Mouse (Mus musculus) hindbrain, embryonic 16.5 days (tissue): ENCODE data around the gene Rbbp4. TPM values are rescaled to one million over a fixed set of nuclear protein-coding genes. Genes with fewer than 3 reads are reported as not detected.

Experiments
- ATAC-seq: fragments of 200-750 bp; cut with Nextera tagmentation; 2 replicates; pipeline ENCODE4 v1.8.0; 2017; ENCODE audit warnings: moderate TSS enrichment, moderate library complexity
- H3K27ac ChIP-seq: fragments of 300-500 bp; sonication (generic); 2 replicates; pipeline ENCODE4 v1.5.1; 2014; ENCODE audit warnings: low read depth, mild to moderate bottlenecking, control low read depth, low read length, moderate library complexity
- H3K27me3 ChIP-seq: fragments of 300-500 bp; sonication (generic); replicated peaks from 2 replicates; pipeline ENCODE4 v1.6.1; 2014; ENCODE audit warnings: low read length; ENCODE audit not compliant: control insufficient read depth, insufficient read depth
- H3K36me3 ChIP-seq: fragments of 300-500 bp; sonication (generic); 2 replicates; pipeline ENCODE4 v1.6.1; 2014; ENCODE audit warnings: mild to moderate bottlenecking, low read length, moderate library complexity, mixed read lengths; ENCODE audit not compliant: control insufficient read depth, insufficient read depth
- H3K4me1 ChIP-seq: fragments of 300-500 bp; sonication (generic); 2 replicates; pipeline ENCODE4 v1.6.1; 2014; ENCODE audit warnings: low read depth, low read length; ENCODE audit not compliant: control insufficient read depth, insufficient read depth
- H3K4me2 ChIP-seq: fragments of 300-500 bp; sonication (generic); 2 replicates; pipeline ENCODE4 v1.6.1; 2014; ENCODE audit warnings: mild to moderate bottlenecking, low read length, control low read depth, moderate library complexity
- H3K4me3 ChIP-seq: fragments of 300-500 bp; sonication (generic); 2 replicates; pipeline ENCODE4 v1.5.1; 2014; ENCODE audit warnings: mild to moderate bottlenecking, low read length, control low read depth, moderate library complexity
- H3K9ac ChIP-seq: fragments of 300-500 bp; sonication (generic); 2 replicates; pipeline ENCODE4 v1.6.1; 2014; ENCODE audit warnings: low read depth, mild to moderate bottlenecking, control low read depth, low read length, moderate library complexity
- H3K9me3 ChIP-seq: fragments of 300-500 bp; sonication (generic); 2 replicates; pipeline ENCODE4 v1.6.1; 2014; ENCODE audit warnings: mild to moderate bottlenecking, low read length, moderate library complexity; ENCODE audit not compliant: control insufficient read depth
- WGBS: fragments of 180-500 bp; shearing (Covaris S2); extraction: QIAGEN DNeasy Blood & Tissue Kit; methylation state at CpG from one replicate; pipeline ENCODE4 v1.1.7; 2014; 5-methylcytosine and 5-hydroxymethylcytosine counted together
- polyA plus RNA-seq: library from polyadenylated mRNA; unstranded; fragments of >200 nt; fragmentation: Nextera tagmentation; extraction: Ambion mirVana; gene quantifications from 2 replicates; pipeline ENCODE4 v1.2.1, GENCODE M21; 2015

The Rbbp4 gene
- polyA plus RNA-seq, 1 experiment from 2014 or later: 242 TPM

DNA sequence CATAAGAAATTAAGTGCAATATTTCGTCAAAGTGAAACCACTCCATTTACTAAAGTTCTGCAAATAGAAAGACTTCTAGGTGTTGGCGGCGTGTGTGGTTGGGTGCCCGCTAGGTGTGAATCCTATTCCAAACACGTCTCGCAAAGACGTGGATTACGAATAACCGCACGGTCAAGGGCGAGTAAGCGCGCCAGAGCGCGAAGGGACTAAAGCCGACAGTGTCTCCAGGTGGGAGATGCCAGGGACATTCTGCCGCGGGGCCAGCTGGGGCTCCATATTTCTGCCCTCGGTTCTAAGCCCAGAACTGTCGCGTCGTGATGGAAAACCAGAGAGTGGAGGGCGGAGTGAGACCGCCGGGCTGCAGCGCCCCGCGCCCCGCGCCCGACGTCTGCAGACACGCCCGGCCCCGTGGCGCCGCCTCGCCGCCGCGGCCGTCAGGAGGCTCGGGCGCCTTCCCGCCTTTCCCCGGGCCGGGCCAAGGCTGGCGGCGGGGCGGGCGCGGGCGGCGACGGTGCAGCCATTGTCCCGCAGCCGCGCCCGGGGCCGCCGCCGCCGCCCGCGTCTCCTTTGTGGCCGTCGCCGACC lies 41.9 kb upstream of the Rbbp4 start:
- peak; percentile 85 for ATAC-seq
- under 1% methylated on average over 60 of the region's 68 CpGs for WGBS
- peak overlapping the region; percentile 83 for H3K4me3 ChIP-seq

DNA sequence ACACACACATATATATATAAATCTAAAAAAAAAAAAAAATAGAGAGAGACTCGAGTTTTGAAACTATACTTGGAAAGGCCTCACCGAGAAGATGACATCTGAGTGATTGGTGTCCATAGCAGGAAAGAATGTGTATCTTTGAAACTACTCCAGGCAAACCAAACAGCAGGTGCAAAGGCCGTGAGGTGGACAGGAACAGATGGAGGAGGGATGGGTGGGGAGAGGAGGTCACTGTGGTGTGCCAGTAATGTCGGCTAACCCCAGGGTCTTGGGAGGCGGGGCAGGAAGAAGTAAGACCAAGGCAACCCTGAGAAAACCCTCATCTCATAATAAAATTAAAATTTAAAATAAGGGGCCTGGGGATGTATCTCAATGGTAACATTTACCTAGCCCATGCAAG lies 40.7 kb upstream of the Rbbp4 start:
- no peak overlapping the region for H3K9ac ChIP-seq
- no peak overlapping the region for H3K4me3 ChIP-seq
- H3K36me3 ChIP-seq: no peaks in the 10 kb centered on the region
- no peaks in the 10 kb centered on the region for H3K27me3 ChIP-seq
- H3K27ac ChIP-seq: no peak overlapping the region
- ATAC-seq: no peak
- H3K4me2 ChIP-seq: no peak overlapping the region
- peaks cover 12% of the 10 kb centered on the region for H3K4me1 ChIP-seq
- H3K9me3 ChIP-seq: no peaks in the 10 kb centered on the region
- WGBS: 71% methylated on average over 5 of the region's 5 CpGs

More for the DNA sequence above, 41.9 kb upstream of the Rbbp4 start:
- Histone ChIP-seq H3K4me2 (peak overlapping the region; percentile 80), H3K9ac (peak overlapping the region; percentile 92), H3K4me1 (peaks cover 12% of the 10 kb centered on the region), H3K9me3 (no peaks in the 10 kb centered on the region), H3K27ac (peak overlapping the region; percentile 92), H3K27me3 (no peaks in the 10 kb centered on the region), H3K36me3 (no peaks in the 10 kb centered on the region)

DNA sequence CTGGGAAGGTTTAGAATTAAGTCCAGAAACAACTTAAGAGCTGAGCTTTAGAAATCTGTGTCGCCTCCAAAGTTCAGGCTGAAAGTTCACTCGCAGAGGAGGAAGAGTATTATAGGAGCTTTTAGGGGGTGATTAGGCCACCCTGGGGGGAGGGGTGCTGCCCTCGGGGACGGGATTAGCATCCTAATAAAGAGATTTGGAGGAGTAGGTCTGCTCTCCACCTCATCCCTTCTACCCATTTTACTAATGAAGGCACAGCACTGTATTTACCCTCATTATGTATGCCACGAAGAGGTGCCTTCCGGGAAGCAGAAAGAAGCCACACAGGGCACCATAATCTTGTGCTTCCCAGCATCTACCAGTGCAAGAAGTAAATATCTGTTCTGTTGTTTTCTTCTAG lies 39.8 kb upstream of the Rbbp4 start:
- Histone ChIP-seq H3K36me3 (no peaks in the 10 kb centered on the region), H3K4me3 (no peak overlapping the region), H3K27me3 (no peaks in the 10 kb centered on the region), H3K4me1 (peaks cover 12% of the 10 kb centered on the region), H3K4me2 (no peak overlapping the region), H3K27ac (no peak overlapping the region), H3K9ac (no peak overlapping the region), H3K9me3 (no peaks in the 10 kb centered on the region)
- ATAC-seq: no peak
- 24% methylated on average over 6 of the region's 6 CpGs for WGBS

DNA sequence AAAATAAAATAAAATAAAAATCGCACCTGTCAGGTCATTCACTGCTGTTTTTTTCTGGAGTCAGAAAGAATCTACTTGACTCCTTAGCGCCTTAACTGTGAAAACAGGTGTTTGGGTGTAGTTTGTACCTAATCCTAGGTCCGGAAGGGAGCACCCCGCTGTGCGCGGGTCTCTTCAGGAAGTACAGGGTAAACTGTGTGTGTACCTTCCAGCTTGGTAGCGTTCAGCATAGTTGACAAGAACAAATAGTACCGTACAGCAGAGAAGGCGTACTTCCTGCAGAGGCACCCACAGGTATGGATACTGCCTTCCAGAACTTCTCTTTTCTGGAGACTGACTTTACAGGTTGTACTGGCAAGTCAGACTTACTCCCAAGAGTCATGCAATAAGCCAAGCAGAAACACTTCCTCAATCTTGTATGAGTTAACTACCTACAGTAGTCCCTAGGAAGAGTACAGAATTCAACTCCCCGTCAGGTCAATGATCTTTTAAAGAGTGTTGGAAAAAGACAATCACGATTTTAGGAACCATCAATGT lies 39.1 kb upstream of the Rbbp4 start:
- ATAC-seq: no peak
- Histone ChIP-seq H3K27me3 (no peaks in the 10 kb centered on the region), H3K27ac (no peak overlapping the region), H3K4me2 (no peak overlapping the region), H3K9me3 (no peaks in the 10 kb centered on the region), H3K4me1 (peaks cover 12% of the 10 kb centered on the region), H3K36me3 (no peaks in the 10 kb centered on the region), H3K4me3 (no peak overlapping the region), H3K9ac (no peak overlapping the region)
- WGBS: 48% methylated on average over 11 of the region's 11 CpGs

DNA sequence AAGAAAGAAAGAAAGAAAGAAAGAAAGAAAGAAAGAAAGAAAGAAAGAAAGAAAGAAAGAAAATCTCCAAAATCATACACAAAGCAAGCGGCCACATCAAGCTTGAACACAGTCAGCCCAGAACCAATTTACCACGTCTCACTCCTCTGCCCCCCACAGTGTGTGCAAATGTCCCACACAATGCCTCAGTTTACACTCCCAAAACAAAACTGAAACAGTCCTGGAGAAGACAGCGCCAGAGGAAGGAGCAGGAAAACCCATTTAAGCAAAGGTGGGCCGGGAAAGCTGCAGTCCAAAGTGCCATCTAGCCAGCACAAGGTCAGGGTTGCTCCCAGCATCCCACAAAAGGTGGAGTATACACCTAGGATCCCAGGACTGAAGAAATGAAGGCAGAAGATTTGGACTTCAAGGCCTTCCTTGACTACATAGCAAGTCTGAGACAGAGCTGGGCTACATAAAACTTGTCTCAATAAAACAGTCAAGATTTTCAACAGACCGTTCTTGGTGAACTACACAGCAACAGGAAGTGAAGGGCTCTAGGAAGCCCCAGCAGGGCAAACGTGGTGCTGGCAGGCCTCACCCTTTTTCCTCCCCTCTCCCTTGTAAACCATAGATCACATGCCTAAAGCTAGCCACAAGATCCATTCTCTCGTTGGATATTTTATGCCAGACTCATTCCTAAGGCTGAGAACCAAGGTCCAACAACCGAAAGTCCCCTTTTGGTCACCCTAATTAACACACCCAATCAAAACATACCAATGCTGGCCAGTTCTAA lies 38.2 kb upstream of the Rbbp4 start:
- no peaks in the 10 kb centered on the region for H3K27me3 ChIP-seq
- no peak overlapping the region for H3K9ac ChIP-seq
- H3K36me3 ChIP-seq: peaks cover 4% of the 10 kb centered on the region; the same call in 1 of the 2 replicates
- H3K27ac ChIP-seq: no peak overlapping the region
- H3K4me2 ChIP-seq: no peak overlapping the region
- no peaks in the 10 kb centered on the region for H3K9me3 ChIP-seq
- peaks cover 12% of the 10 kb centered on the region for H3K4me1 ChIP-seq
- ATAC-seq: no peak
- H3K4me3 ChIP-seq: no peak overlapping the region
- 43% methylated on average over 8 of the region's 8 CpGs for WGBS

DNA sequence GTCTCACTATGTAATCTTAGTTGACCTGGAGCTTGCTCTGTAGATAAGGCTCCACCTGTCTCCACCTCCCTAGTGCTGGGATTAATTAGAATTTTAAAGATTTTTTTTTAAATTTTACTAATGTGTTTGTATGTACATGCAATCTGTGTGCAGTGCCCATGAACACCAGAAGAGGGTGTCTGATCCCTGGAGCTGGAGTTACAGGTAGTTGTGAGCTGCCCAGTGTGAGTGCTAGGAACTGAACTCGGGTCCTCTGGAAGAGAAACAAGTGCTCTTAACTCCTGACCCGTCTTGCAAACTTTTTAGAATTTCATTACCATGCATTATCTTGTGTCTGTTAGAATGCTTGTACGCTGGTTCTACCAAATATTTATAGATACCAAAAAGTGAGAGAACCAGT lies 36.2 kb upstream of the Rbbp4 start:
- H3K27me3 ChIP-seq: no peaks in the 10 kb centered on the region
- H3K27ac ChIP-seq: no peak overlapping the region
- H3K36me3 ChIP-seq: peaks cover 4% of the 10 kb centered on the region; the same call in 1 of the 2 replicates
- no peak overlapping the region for H3K9ac ChIP-seq
- H3K9me3 ChIP-seq: no peaks in the 10 kb centered on the region
- 91% methylated on average over 3 of the region's 3 CpGs for WGBS
- ATAC-seq: no peak
- H3K4me3 ChIP-seq: no peak overlapping the region
- no peak overlapping the region for H3K4me2 ChIP-seq
- H3K4me1 ChIP-seq: peaks cover 5% of the 10 kb centered on the region

DNA sequence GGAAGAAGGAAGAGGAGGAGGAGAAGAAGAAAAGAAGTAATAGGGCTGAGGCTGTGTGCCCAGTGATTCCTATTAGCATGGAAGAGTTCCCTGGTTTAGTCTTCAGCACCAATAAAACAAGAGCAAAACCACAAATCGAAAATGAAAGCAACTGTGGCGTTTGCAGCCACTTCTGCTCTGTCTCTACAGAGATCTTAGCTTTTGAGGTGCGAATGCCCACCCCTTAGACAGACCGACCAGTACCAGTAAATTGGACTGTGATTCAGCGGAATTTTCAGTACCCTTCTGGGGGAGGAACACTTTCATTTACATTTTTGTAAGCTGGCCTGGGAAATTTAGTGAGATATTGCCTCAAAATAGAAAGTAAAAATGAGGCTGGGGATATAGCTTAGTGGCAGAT lies 30.1 kb upstream of the Rbbp4 start:
- peaks cover 7% of the 10 kb centered on the region; the same call in 1 of the 2 replicates for H3K36me3 ChIP-seq
- H3K4me2 ChIP-seq: no peak overlapping the region
- no peaks in the 10 kb centered on the region for H3K9me3 ChIP-seq
- no peak for ATAC-seq
- H3K4me1 ChIP-seq: no peaks in the 10 kb centered on the region
- H3K4me3 ChIP-seq: no peak overlapping the region
- H3K9ac ChIP-seq: no peak overlapping the region
- H3K27me3 ChIP-seq: no peaks in the 10 kb centered on the region
- no peak overlapping the region for H3K27ac ChIP-seq
- 90% methylated on average over 5 of the region's 5 CpGs for WGBS

DNA sequence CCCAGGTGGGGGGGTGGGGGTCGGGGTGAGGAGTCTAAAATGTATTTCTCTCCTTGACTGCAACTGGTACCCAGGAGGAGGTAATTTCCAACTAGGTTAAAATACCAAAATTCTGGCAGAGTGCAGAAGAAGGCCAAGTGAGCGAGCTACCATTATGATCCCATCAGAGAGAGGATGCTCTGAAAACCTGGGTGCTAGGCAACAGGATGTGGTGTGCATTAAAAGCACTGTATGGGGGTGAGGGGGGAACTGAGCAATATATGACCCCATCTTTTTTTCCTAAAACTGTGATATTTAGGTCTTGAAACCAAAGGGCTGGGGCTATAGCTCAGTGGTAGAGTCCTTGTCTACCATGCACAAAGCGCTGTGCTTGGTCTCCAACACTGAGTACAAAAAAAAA lies 29.2 kb upstream of the Rbbp4 start:
- no peaks in the 10 kb centered on the region for H3K4me1 ChIP-seq
- no peak for ATAC-seq
- H3K27me3 ChIP-seq: no peaks in the 10 kb centered on the region
- H3K36me3 ChIP-seq: peaks cover 14% of the 10 kb centered on the region; the same call in 1 of the 2 replicates
- H3K27ac ChIP-seq: no peak overlapping the region
- WGBS: 91% methylated on average over 3 of the region's 3 CpGs
- no peak overlapping the region for H3K9ac ChIP-seq
- H3K4me3 ChIP-seq: no peak overlapping the region
- H3K4me2 ChIP-seq: no peak overlapping the region
- H3K9me3 ChIP-seq: no peaks in the 10 kb centered on the region

DNA sequence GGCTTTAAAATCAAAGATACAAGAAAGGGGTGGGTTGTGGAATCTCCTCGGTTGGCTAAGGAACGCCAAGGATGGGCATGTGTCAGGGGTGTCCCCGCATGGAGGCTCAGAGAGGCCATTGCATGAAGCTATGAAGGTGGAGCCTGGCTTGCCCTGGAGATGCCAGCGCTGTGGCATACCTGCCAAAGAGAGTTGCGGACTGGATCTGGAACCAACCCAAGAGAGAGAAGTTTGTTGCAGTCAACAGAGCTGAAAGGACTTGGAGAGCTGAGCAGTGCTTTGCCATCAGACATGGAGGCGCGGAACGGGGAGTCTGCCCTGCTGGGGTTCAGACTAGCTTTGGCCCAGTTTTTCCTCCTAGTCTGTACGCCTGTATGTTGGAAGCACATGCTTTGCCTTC lies 28.3 kb upstream of the Rbbp4 start:
- Histone ChIP-seq H3K9me3 (no peaks in the 10 kb centered on the region), H3K4me3 (no peak overlapping the region), H3K36me3 (peaks cover 12% of the 10 kb centered on the region; the same call in 1 of the 2 replicates), H3K4me1 (no peaks in the 10 kb centered on the region), H3K27me3 (no peaks in the 10 kb centered on the region), H3K4me2 (no peak overlapping the region), H3K27ac (no peak overlapping the region), H3K9ac (no peak overlapping the region)
- WGBS: 92% methylated on average over 9 of the region's 9 CpGs
- ATAC-seq: no peak
